Mouse (Mus musculus) Muller cell, postnatal 12 days (primary cell): ENCODE measurements around the gene A630095N17Rik.

Source experiments
- DNase-seq: peaks from one replicate; pipeline ENCODE4 v3.0.0-alpha.2; 2015; ENCODE audit errors: inconsistent ontology term

Gene A630095N17Rik

DNA sequence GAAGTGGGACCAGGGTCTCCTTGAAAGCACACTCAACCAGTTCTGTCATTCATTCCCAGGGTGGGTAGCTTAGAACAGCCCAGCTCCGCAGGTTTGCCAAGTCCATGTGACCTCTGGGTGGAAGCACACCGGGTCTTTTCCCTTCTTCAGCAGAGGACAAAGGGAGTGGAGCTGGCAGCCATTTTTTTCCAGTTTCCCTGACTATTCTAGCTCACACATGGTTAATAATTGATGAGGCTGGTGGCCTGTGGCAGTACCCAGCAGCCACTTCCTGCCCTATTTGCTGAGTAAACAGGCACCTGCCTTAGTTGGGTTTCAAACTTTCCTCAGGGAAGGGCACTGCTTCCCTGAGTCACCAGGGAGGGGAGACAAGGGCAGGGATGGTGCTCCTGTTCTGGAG, 17.5 kb downstream of the A630095N17Rik start:
- DNase-seq = no peak

DNA sequence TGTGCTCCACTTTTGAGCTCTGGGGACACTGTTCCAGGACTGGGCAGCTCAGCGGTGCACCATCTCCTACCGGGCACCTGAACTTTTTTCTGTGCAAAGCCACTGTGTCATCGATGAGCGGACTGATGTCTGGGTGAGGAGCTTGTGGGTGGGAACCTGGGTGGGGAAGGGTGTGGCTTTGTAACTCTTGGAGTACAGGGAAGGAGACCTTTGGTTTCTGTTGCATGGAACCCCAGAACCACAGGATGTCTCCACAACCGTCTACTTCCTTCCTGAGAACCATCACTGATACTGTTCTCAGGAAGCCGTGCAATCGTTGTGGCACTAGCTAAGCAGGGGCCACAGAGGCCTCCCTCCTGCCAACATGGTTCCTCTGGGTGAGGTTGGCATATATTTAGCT, 18.8 kb downstream of the A630095N17Rik start:
- no peak for DNase-seq

DNA sequence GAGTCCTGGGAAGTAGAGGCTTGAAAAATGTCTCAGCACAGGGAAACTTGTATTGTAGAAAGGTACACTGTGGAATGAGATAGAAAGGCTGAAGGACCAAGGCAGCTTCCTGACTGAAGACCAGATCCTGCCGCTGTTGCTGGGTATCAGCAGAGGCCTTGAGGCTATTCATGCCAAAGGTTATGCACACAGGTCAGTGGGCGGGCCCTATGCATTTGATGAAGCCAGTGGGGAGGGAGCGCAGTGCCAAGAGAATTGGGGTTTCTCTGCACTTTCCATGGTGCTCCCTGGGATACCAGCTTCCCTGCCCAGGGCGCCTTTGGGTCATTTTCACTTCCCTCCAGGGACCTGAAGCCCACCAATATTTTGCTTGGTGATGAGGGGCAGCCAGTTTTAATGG, 19.4 kb downstream of the A630095N17Rik start:
- DNase-seq = no peak

DNA sequence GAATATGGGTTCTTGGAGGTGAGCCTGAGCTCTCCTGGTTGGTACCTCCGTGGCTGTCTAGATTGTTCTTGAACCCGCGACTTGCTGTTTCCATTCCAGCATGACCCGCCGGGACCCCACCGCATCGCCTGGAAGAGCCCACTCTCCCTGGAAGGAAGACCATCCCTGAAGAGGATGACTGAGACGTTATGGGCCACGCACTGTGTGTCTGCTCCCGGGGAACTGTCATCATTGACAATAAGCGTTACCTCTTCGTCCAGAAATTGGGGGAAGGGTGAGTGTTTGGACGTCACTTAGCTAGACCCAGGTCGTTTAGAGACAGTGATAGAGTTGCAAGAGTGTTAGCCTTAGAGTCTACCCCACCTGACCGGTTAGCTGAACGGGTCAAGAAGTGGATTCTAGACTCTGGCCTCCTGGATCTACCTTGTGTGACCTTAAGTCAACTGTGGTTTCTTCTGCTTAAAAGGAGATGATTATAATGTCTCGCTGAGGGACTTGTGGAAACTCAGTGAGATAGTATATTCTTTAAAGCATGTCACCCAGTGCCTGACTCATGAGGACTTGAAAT, 20.7 kb downstream of the A630095N17Rik start:
- no peak for DNase-seq

DNA sequence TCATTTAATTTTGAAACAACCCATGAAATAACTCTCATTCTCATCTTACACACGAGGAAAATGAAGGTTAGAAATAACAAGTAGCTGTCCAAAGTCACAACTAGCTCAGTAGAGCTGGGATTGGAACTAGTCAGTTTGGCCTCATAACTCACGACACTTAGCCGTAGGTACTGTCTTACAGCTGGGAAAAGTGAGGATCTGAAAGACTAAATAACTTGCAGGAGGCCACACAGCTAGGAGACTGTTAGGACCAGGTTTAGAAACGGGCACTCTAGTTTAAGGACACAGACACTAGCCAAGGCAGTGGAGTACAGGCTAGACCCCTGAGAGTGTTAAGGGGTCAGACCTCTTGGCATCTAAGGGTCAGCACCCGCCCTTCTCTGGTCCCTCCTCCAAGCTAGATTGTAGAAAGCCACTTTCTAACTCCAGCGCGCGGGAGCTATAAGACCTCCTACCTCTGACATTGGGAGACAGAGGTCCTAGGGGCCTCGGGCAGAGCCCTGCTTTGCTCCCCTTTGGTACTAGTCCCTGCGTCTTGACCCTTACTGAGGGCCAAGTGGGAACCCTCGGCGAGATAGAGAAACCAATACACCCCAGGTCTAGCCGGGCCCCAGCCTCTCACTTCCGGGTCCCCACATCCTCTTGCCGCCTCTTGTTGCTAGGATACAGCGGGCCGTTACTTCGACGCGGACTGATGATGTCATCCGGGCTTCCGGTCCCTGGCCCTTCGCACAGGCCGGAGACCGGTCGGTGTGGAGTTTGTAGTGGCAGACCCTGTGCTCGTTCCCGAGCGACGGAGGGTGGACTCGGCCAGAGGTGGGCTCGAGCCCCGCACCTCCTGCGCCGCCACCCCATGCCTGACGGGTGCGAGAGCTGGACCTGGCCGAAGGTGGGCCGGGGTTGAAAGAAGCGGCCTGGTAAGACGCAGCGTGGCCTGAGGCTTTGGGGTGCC, 21.5 kb downstream of the A630095N17Rik start, which contains the start of the genes Glb1l and Stk16:
Glb1l (minus strand) TSS at position 678 of the 952 bp plus-strand sequence.
Stk16 (plus strand) TSS at position 703 of the 952 bp plus-strand sequence.
- DNase-seq = peak; percentile 92

DNA sequence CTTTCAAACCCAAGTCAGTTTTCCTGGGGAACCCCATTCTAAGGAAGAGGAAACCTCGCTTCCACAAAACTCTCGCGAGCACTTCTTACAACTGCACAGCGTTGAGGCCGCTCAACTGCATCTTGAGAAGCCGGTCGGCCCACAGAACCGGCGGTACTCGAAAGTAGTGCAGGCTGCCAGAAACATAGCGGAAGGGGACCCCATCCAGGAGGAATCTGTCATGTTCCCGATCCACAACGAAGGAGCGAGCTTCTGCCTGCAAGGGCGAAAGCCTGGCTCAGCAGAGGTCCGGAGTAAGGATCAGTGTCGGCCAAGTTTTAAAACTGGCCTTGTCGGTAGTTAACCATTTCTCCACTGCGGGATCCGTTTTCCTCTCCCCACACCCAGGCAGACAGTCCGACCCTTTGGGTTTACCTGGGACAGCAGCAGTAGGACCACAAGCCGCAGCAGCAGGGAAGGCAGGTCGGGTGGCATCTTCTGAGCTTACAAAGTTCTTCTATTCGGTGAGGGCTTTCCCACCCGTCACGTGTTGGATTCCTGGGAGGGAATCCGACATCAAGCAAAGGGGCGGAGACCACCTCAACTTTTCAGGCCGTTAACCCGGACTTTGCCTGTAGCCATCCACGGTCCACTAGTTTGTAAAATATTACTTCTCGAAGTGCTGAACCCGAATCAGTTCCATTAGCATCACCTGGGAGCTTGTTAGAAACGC, 22.8 kb downstream of the A630095N17Rik start:
- peak; percentile 48 for DNase-seq

DNA sequence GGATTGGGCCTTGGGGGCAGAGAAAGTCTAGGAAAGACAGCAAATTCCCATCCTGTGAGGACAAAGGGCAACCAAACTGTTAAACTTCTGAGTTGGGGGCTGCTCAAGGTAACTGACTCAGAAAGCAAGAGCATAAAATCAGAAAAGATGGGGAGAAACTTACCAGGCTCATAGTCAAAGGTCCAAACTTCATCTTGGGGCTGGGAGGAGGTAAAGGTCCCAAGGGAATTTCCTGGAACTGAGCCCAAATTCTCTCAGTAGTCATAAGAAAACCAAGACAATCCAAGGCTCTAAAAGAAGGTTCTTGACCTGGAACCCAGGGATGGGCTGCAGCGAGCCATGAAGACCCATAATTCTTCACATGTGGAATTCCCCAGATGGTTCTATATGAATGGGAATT, 30.7 kb downstream of the A630095N17Rik start:
- no peak for DNase-seq

DNA sequence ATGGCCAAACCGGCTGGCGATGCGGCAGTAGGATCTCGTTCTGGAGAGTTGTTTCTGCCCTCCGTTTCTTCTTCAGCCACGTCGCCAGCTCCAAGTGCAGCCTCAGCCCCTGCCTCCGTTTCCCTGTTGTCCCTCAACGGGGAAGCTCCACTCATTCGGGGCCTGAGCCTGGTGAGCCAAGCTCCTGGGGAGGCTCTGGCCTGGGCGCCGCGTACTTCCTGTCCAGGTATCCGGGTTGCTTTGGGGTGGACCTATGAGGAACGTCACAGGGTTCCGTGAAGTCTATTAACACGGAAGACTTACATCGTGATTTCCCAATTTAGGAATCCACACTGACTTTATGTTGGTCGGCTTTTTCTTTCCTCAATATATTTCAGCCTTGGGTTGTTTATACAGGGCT, 39.5 kb downstream of the A630095N17Rik start:
- DNase-seq = no peak

DNA sequence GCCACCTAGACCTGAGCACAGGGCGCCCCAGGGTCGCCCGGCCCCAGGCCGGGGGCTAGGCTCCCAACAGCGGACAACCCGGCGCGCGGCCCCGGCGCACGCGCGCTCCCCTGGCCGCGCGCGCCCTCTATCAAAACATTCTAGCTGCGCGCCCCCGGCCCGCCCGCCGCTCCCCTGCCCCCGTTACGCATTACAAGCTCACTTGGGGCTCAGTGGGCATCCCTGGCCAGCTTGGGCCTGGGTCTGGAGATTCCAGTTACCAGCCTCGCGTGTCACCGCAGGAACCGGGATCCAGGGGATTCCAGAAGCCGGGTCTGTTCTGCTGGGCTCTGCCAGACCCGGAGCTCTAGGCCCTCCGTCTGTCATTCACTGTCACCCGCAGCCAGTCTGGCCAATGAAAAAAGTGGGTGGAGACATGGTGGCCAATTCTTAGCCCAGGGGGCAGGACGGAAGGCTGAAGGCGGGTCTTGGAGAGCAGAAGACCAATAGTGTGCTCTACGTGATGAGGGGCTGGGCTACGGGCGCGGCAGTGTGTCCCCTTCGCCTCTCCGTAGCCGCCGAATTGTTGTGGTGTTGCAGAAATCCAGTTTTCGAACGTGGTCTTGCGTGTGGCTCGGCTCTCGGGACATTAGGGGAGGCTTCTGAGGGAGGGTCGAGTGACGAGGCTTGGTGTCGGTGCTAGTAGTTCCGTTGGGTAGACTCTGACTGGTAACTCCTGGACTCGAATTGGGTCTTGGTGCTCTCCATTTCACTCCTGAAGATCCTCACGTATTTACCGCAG, 40.1 kb downstream of the A630095N17Rik start, which contains the start of the genes Ankzf1 and Atg9a:
Ankzf1 (plus strand) TSS at position 530 of the 781 bp plus-strand sequence.
Atg9a (minus strand) TSS at position 575 of the 781 bp plus-strand sequence.
- DNase-seq = peak; percentile 98

DNA sequence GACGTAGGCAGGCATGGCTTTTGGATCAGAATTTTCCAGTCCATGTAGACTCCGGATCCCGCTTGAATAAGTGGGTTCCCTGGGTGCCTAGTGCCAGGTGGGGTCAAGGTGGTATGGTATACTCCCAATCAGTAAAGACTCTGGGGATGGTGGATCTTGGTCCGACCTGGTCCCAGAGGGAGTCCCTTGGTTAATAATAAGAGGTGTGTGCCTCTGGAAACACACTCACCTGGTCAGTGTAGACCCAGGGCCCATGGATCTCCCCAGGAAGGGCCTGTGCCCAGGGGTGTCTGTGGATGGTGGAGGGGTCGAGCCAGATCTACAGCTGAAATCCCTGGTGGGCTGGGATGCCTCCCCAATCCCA, 40.7 kb downstream of the A630095N17Rik start:
- no peak for DNase-seq

DNA sequence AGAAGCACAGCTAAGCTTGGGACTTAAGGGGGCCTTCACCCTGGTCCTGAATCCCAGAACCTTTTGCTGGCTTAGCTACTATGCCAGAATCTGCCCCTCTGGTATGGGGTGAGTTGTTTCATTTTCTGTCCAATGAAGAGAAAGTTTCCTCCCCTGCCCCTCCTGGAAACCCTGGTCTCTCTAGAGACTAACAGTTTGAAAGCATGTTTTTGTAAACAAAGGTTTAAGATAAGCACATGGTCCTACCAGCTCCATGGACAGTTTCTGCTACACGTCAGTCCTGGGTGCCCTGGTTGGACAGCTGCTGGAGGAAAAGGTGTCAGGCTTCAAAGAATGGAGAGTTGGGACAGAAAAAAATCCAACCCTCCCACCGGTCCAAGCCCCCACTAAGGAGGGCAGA, 41.3 kb downstream of the A630095N17Rik start:
- DNase-seq = no peak

DNA sequence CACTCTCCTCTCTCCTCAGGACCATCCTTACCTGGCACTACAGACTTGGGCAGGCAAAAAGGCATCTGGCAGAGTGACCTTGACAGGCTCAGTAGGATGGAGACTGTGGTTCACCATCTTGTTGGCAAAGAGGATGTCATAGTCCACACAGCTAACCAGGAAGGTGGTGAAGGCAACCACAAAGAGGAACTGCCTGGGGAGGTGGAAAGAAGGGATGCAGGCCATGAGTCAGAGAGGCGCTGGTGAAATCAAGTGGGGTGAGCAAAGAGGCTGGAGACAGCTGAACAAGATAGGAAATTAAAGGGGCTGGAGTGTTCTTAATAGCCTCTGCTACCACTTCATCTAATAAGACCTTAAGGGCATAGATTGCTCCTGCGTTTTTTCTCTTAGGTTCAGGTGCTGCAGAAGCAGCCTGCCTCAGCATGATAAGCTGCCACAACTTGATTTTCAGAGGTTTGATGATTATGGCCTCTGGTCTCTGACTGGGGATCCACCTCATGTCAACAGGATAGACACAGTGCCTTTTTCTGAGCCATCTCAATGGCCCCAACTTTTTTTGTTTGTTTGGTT, 43.9 kb downstream of the A630095N17Rik start:
- no peak for DNase-seq

DNA sequence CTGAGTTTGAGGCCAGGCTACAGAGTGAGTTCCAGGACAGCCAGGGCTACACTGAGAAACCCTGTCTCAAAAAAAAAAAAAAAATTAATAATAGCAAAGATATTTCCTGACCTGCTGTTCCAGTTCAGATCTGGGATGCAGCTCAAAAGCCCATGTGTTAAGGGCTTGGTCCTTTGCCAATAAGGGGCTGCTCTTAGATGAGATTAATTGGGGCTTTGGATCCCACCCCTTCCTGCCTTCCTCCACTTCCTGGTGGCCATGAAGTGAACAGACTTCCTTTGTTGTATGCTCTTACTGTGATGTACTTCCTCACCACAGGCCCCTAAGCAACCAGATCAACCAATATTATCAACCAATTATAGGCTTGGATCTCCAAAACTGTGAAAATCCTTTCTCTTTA, 44.8 kb downstream of the A630095N17Rik start:
- DNase-seq = no peak

DNA sequence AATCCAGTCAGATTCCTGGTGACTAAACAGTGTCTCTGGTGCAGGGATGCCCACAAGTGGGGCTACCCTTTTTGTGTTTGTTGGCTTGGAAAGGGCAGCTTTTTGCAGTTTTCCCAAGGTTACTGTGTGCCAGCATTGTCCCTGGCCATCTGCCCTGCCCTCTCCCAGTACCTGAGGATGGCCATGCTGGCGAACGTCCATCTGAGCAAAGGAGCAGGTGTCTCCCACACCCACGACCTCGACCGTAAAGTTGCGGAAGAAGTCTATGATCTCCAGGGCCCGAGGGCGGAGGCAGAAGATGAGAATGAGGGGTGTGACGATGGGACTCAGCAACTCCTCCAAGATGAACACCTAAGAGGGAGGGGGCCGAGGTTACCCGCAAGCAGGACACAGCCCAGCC, 46.4 kb downstream of the A630095N17Rik start:
- DNase-seq = no peak

DNA sequence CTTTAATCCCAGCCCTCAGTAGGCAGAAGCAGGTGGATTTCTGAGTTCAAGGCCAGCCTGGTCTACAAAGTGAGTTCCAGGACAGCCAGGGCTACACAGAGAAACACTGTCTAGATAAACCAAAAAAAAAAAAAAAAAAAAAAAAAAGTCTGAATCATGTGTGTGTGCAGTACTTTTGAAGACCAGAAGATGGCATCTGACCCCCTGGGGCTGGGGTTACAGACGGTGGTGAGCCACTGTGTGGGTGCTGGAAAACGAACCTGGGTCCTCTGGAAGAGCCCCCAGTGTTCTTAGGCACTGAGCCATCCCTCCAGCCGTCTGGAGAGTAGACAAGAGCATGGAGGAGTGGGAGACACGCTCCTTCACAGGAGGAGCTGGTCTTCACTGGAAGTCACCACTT, 49.7 kb downstream of the A630095N17Rik start:
- DNase-seq = no peak

DNA sequence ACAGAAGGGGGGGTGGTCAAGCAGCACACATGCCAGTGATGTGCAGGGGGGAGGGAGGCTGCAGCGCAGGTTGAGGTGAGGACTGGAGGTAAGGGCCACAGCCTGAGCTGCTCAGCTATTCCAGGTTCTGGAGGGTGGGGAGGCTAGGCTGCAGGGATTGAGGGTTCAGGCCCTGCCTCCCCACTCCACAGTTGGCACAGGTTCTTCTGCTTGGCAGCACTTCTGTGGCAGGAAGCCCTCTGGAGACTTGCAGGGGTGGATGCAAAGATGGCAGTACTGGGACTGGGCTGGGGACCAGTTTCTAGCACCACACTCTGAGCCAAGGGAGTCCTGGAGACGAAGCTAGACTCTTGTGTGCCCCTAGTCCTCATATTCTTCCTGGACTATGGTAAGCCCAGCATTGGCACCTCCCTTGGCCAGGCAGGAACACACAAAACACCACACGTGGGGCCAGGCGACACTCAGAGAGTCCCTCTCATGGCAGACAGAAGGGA, 50.5 kb downstream of the A630095N17Rik start:
- DNase-seq = no peak

DNA sequence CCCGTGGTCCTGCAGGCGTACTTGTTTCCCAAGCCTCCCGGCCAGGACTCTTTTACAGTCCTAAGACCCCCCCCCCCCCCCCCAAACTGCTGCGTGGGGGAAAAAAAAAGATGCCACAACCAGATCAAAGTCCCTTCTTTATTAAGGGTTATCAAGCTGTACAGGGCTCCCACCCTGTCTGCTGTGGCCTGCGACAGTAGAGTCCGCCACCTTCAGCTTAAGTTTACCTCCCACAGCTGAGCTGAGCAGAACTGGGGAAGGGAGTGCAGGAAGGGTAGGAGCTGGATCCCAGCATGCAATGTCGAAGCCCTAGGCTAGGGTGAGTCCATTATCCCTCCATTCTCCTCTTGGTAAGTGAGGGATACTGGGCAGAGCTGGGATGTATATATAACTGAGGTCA, 51.2 kb downstream of the A630095N17Rik start:
- no peak for DNase-seq

DNA sequence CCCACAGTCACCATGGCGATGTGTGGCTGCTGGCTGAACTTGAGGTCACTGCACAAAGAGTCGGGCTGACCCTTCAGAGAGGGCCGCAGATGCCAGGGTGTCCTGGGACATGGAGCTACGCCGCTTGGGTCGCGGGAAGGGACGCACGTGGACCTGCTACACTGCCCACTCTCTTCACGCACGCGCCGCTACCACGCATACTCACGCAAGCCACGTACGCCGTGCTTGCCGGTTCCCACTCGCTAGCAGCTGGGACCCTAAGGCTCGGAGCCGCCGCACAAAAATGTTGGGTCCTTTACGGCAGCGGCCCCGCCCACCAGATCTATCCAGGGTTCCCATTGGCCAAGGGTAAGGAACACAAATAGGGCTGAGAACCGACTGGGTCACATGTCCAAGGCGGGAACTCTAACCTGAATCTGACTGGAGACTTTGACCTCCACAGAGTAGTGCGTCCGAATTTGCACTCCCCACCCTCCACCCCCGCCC, 51.8 kb downstream of the A630095N17Rik start, which contains the start of gene Abcb6:
Abcb6 (minus strand) TSS at position 288 of the 486 bp plus-strand sequence.
- peak; percentile 89 for DNase-seq

DNA sequence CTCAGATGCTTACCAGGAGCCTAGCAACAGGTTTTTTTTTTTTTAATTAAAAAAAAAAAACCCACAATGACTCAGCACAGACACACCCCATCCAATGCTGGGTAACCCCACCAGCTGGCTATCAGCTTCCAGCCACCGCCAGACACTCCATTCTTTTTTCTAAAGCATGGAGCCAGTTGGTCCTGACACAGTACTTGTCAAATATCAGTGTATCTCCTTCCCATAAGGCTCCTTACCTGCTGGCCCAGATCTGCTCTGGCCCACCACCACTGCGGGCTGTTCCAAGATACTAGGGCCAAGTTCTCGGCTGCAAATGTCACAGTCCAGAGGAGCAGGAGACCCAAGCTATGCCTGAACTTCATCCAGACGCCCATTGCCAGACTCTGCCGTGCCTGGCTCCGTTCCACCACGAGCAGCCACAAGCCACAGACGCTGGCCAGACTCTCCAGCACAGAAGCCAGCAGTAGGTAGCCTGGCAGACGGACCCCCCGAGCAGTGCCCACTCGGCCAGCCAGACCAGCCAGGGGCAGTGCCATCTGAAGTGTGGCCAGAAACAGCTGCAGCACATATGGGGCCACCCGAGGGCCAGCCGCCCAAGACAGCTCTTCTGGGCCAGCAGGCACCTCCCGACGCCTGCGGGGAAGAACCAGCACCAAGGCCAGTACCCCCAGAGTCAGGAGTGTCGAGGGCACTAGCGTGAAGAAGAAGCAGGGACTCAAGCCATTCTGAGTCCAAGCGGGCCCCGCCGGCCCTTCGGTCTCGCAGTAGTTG, 52.4 kb downstream of the A630095N17Rik start:
- peak; percentile 85 for DNase-seq
